Mouse (Mus musculus): ENCODE measurements around the gene Zfand4. TPM values are rescaled to one million over a fixed set of nuclear protein-coding genes. Genes with fewer than 3 reads are reported as not detected.
A peak's percentile ranks its signal among the peaks of the same experiment; 100 is the strongest.

Gene Zfand4
- polyA plus RNA-seq, 1 experiment, result 13.8 TPM

DNA sequence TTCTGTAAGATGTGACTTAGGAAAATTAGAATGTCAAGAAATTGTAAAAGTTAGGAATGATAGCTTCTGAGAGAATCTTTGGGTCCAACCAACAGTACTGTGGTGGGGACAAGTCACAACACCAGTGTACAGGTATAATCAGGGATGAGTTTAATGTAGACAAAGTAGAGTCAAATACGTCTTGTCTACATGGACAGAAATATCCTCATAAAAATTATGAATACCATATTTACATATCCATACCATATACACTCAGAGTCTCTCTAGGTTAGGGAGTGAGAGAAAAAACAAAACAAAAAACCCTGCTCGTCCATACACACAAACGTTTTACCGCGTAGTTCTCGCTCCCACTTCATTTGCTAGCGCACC lies 73.4 kb downstream of the Zfand4 start:
- H3K4me1 ChIP-seq (ENCODE audit: control insufficient read depth, insufficient read depth, low read length), result no peaks in the 10 kb centered on the region; the same call in 1 of the 2 replicates
- WGBS, result 2% methylated on average over 7 of the region's 7 CpGs
- TF ChIP-seq CTCF (IDR thresholded peaks at IDR 0.05; ENCODE audit: control insufficient read depth, insufficient read depth, low read length) (no peak), POLR2A (IDR thresholded peaks at IDR 0.05; ENCODE audit: borderline replicate concordance, control insufficient read depth, low read depth, low read length) (no peak)
- peak overlapping the region; percentile 73; the same call in 1 of the 2 replicates for H3K27ac ChIP-seq (ENCODE audit: control insufficient read depth, insufficient read depth, low read depth, low read length, poor library complexity)
- peak overlapping the region; percentile 82 for H3K4me3 ChIP-seq (replicated peaks; ENCODE audit: control insufficient read depth, low read depth, low read length)

DNA sequence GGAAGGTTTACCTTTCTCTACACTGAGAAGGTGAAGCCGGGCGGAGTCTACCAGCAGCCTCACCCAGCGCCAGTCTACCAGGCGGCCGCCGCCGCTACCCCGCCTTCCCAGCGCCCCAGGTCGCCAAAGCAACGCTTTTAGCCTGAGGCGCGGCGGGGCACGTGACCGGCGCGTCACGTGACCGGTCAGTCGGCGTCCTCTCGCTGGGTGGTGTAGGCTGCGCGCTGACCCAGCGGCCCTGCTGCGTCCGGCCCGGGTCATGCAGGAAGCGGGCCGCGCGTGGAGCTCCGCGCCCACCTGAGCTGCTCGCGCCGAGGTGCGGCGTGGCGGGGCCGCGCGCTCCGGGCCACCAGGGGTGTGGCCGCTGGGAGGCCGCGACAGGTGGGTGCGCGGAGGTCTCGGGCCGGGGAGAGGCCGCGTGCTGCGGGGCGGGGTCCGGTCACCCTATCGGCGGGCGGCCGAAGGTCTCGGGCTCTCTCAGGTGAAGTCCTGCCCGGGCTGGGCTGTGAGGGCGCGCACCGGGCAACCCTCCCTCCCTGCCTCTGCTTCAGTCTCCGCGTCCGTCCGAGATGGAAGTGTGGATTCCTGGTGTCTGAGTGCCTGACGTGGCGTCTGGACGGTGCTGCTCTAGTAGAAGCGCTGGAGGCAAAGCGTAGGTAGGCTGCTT lies 73.9 kb downstream of the Zfand4 start, which contains the start of gene March8:
March8 (plus strand) TSS at position 190 of the 667 bp plus-strand sequence.
- H3K27ac ChIP-seq (ENCODE audit: control insufficient read depth, insufficient read depth, low read depth, low read length, poor library complexity), result peak within 1 kb of the TSS; percentile 73
- H3K4me3 ChIP-seq (replicated peaks; ENCODE audit: control insufficient read depth, low read depth, low read length), result peak within 1 kb of the TSS; percentile 82
- H3K4me1 ChIP-seq (ENCODE audit: control insufficient read depth, insufficient read depth, low read length), result no peaks in the 10 kb centered on the region; the same call in 1 of the 2 replicates
- TF ChIP-seq CTCF (IDR thresholded peaks at IDR 0.05; ENCODE audit: control insufficient read depth, insufficient read depth, low read length), result no peak
- TF ChIP-seq POLR2A (IDR thresholded peaks at IDR 0.05; ENCODE audit: borderline replicate concordance, control insufficient read depth, low read depth, low read length), result peak; percentile 41; the same call in 1 of the 2 replicates
- under 1% methylated on average over 75 of the region's 75 CpGs for WGBS

DNA sequence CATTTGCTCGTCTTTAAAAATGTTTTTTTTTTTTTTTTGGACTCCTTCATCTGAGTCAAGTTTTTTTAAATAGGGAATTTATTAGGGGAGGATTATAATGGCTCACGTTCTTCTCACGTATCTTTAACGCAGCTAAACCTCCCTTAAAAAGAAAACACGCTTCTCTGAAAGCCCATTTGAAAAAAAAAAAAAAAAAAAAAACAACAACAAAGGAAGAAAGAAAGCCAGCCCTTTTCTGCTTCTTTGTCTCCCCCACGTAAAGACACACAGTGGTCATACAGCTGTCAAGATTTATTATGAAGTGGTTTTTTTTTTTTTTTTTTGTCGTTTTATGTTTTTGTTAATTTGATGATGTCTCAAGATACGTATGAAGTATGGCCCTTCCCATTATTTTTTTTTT lies 74.5 kb downstream of the Zfand4 start:
- Histone ChIP-seq H3K4me3 (replicated peaks; ENCODE audit: control insufficient read depth, low read depth, low read length) (peak overlapping the region; percentile 82), H3K27ac (ENCODE audit: control insufficient read depth, insufficient read depth, low read depth, low read length, poor library complexity) (peak overlapping the region; percentile 73), H3K4me1 (ENCODE audit: control insufficient read depth, insufficient read depth, low read length) (no peaks in the 10 kb centered on the region; the same call in 1 of the 2 replicates)
- TF ChIP-seq POLR2A (IDR thresholded peaks at IDR 0.05; ENCODE audit: borderline replicate concordance, control insufficient read depth, low read depth, low read length) (no peak), CTCF (IDR thresholded peaks at IDR 0.05; ENCODE audit: control insufficient read depth, insufficient read depth, low read length) (no peak)
- WGBS, result 6% methylated on average over 8 of the region's 8 CpGs

DNA sequence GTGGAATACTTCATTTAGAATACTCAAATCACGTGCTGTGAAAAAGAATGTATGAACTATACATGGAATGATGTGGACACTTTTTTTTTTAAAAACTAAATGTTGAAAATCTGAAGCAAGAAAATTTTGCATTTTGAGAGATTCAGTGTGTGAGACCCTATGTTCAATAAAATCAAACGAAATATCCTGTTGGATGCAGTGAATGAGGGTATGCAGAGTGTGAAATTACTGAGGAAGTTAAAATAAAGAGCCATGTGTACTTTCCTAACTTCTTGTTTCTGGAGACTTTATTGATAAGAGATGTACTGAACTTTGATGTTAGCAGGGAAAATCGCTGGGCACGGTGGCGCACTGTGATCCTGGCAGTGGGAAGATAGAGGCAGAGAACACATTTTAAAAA lies 75.1 kb downstream of the Zfand4 start:
- no peaks in the 10 kb centered on the region; the same call in 1 of the 2 replicates for H3K4me1 ChIP-seq (ENCODE audit: control insufficient read depth, insufficient read depth, low read length)
- WGBS, result 77% methylated on average over 5 of the region's 5 CpGs
- peak overlapping the region; percentile 66 for H3K4me3 ChIP-seq (replicated peaks; ENCODE audit: control insufficient read depth, low read depth, low read length)
- no peak overlapping the region for H3K27ac ChIP-seq (ENCODE audit: control insufficient read depth, insufficient read depth, low read depth, low read length, poor library complexity)
- no peak for TF ChIP-seq POLR2A (IDR thresholded peaks at IDR 0.05; ENCODE audit: borderline replicate concordance, control insufficient read depth, low read depth, low read length)
- no peak for TF ChIP-seq CTCF (IDR thresholded peaks at IDR 0.05; ENCODE audit: control insufficient read depth, insufficient read depth, low read length)

DNA sequence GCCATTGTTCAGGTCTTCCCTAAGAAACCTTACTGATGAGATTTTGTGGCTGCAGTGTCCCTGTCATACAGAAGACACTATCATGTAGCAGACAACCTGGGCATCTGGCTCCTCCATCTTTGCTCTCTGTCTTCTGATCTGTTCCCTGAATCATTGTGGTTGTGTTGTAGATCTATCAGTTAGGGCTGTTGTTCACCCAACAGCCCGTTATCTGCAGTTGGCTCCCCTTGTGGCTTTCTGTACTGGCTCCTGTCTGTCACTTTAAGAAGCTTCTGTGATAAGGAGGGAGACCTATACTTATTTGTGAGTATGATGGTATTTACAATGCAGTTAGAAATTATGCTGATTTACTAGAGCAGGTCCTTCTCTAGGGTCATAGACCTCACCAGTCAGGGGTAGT lies 76.5 kb downstream of the Zfand4 start:
- H3K27ac ChIP-seq (ENCODE audit: control insufficient read depth, insufficient read depth, low read depth, low read length, poor library complexity), result no peak overlapping the region
- no peak overlapping the region for H3K4me3 ChIP-seq (replicated peaks; ENCODE audit: control insufficient read depth, low read depth, low read length)
- H3K4me1 ChIP-seq (ENCODE audit: control insufficient read depth, insufficient read depth, low read length), result no peaks in the 10 kb centered on the region; the same call in 1 of the 2 replicates
- TF ChIP-seq POLR2A (IDR thresholded peaks at IDR 0.05; ENCODE audit: borderline replicate concordance, control insufficient read depth, low read depth, low read length), result no peak
- 47% methylated on average over 1 of the region's 1 CpGs for WGBS

DNA sequence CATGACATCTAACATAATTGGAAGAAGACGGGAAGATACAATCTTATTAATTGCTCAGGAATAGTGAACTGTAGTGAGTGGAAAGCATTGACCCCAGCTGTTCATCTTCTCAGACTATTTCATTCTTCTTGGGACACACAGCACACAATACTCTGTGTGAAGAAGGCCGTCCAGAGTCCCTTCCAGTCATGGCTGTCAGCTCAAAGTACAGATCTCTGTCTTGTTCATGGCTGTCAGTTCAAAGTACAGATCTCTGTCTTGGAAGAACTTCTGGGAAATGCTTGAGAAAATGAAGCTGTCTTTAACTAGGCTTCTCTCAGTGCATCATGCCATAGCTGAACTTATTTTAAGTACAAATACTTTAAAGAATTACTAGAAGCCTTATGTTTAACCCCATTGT lies 83.9 kb downstream of the Zfand4 start:
- no peak overlapping the region for H3K4me3 ChIP-seq (replicated peaks; ENCODE audit: control insufficient read depth, low read depth, low read length)
- H3K4me1 ChIP-seq (ENCODE audit: control insufficient read depth, insufficient read depth, low read length), result no peaks in the 10 kb centered on the region
- 92% methylated on average over 2 of the region's 2 CpGs for WGBS
- H3K27ac ChIP-seq (ENCODE audit: control insufficient read depth, insufficient read depth, low read depth, low read length, poor library complexity), result no peak overlapping the region
- TF ChIP-seq POLR2A (IDR thresholded peaks at IDR 0.05; ENCODE audit: borderline replicate concordance, control insufficient read depth, low read depth, low read length) (no peak), CTCF (IDR thresholded peaks at IDR 0.05; ENCODE audit: control insufficient read depth, insufficient read depth, low read length) (no peak)

DNA sequence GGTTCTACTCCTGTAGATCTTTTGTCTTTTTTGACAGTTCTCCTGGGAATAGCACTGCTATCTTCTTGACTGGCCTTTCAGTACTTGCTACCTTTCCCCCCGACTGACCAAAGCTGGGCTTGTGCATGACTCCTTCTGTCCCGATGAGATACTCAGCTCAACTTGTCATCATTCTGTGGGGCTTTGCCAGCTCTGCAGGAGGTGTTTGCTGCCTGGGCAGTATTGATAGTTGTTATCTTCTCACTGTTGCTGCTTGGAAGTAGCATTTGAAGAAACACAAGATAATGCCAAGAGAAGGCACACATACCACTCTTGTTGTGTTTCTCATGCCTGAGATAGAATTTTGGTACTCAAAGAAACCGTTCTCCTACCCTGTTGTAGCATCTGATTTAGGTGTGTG lies 86.0 kb downstream of the Zfand4 start:
- Histone ChIP-seq H3K4me3 (replicated peaks; ENCODE audit: control insufficient read depth, low read depth, low read length) (no peak overlapping the region), H3K4me1 (ENCODE audit: control insufficient read depth, insufficient read depth, low read length) (no peaks in the 10 kb centered on the region; the same call in 1 of the 2 replicates), H3K27ac (ENCODE audit: control insufficient read depth, insufficient read depth, low read depth, low read length, poor library complexity) (peak overlapping the region; percentile 71; the same call in 1 of the 2 replicates)
- TF ChIP-seq POLR2A (IDR thresholded peaks at IDR 0.05; ENCODE audit: borderline replicate concordance, control insufficient read depth, low read depth, low read length) (no peak), CTCF (IDR thresholded peaks at IDR 0.05; ENCODE audit: control insufficient read depth, insufficient read depth, low read length) (no peak)
- whole genome bisulfite sequencing, result 56% methylated on average over 3 of the region's 3 CpGs

DNA sequence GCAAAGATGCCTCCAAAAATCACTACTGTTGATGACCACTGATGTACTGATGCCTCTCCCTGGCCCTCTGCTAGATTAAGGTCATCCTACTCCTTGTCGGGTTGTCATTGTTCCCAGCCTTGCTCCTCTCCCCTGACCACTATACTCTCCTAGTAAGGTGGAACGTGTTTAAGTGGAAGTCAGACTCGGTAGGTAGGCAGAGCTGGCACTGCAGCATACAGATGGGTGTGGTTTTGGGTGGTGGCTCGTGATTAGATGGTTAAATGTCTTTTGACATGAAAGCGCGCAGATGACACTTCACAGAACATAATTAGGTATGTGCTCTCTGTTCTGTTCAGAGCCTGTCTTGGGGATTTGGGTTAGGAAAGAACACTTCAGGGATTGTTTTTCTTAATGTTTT lies 86.6 kb downstream of the Zfand4 start:
- peak overlapping the region; percentile 48 for H3K4me3 ChIP-seq (replicated peaks; ENCODE audit: control insufficient read depth, low read depth, low read length)
- H3K4me1 ChIP-seq (ENCODE audit: control insufficient read depth, insufficient read depth, low read length), result no peaks in the 10 kb centered on the region; the same call in 1 of the 2 replicates
- peak overlapping the region; percentile 71; the same call in 1 of the 2 replicates for H3K27ac ChIP-seq (ENCODE audit: control insufficient read depth, insufficient read depth, low read depth, low read length, poor library complexity)
- TF ChIP-seq POLR2A (IDR thresholded peaks at IDR 0.05; ENCODE audit: borderline replicate concordance, control insufficient read depth, low read depth, low read length) (no peak; the same call in 1 of the 2 replicates), CTCF (IDR thresholded peaks at IDR 0.05; ENCODE audit: control insufficient read depth, insufficient read depth, low read length) (no peak)
- 70% methylated on average over 6 of the region's 6 CpGs for WGBS

Data from bone marrow, adult 2 months (tissue).